Mouse (Mus musculus) forebrain, embryonic 11.5 days (tissue): ENCODE results near the gene Anks3. TPM values are rescaled to one million over a fixed set of nuclear protein-coding genes. Genes with fewer than 3 reads are reported as not detected.

Experiments used
- ATAC-seq: fragments of 200-750 bp; cut with Nextera tagmentation; replicated peaks from 2 replicates; pipeline ENCODE4 v1.8.0; 2017; ENCODE audit warnings: moderate TSS enrichment; ENCODE audit not compliant: low FRiP score
- DNase-seq: peaks from one replicate; pipeline ENCODE4 v3.0.0-alpha.2; 2017; ENCODE audit warnings: low spot score
- H3K27ac ChIP-seq: fragments of 300-500 bp; sonication (generic); 2 replicates; pipeline ENCODE4 v1.5.1; 2014; ENCODE audit warnings: low read depth, low read length
- H3K27me3 ChIP-seq: fragments of 300-500 bp; sonication (generic); 2 replicates; pipeline ENCODE4 v1.6.1; 2014; ENCODE audit warnings: mild to moderate bottlenecking, low read length, mixed read lengths; ENCODE audit not compliant: control insufficient read depth, insufficient read depth
- H3K36me3 ChIP-seq: fragments of 300-500 bp; sonication (generic); 2 replicates; pipeline ENCODE4 v1.6.1; 2014; ENCODE audit warnings: mild to moderate bottlenecking, low read length, moderate library complexity, mixed read lengths; ENCODE audit not compliant: control insufficient read depth, insufficient read depth
- H3K4me1 ChIP-seq: fragments of 300-500 bp; sonication (generic); replicated peaks from 2 replicates; pipeline ENCODE4 v1.6.1; 2014; ENCODE audit warnings: low read length, mixed read lengths; ENCODE audit not compliant: control insufficient read depth, insufficient read depth
- H3K4me2 ChIP-seq: fragments of 300-500 bp; sonication (generic); 2 replicates; pipeline ENCODE4 v1.6.1; 2014; ENCODE audit warnings: low read depth, mild to moderate bottlenecking, low read length, moderate library complexity, mixed read lengths; ENCODE audit not compliant: severe bottlenecking
- H3K4me3 ChIP-seq: fragments of 300-500 bp; sonication (generic); 2 replicates; pipeline ENCODE4 v1.5.1; 2014; ENCODE audit warnings: low read depth, low read length
- H3K9ac ChIP-seq: fragments of 300-500 bp; sonication (generic); 2 replicates; pipeline ENCODE4 v1.6.1; 2014; ENCODE audit warnings: low read length
- H3K9me3 ChIP-seq: fragments of 300-500 bp; sonication (generic); 2 replicates; pipeline ENCODE4 v1.6.1; 2016; ENCODE audit warnings: low read length, mixed read lengths; ENCODE audit not compliant: control insufficient read depth
- WGBS: fragments of 180-500 bp; shearing (Covaris S2); extraction: QIAGEN DNeasy Blood & Tissue Kit; methylation state at CpG from one replicate; pipeline ENCODE4 v1.1.7; 2014; 5-methylcytosine and 5-hydroxymethylcytosine counted together
- polyA plus RNA-seq: library from polyadenylated mRNA; unstranded; fragments of >200 nt; fragmentation: Nextera tagmentation; extraction: Ambion mirVana; gene quantifications from 2 replicates; pipeline ENCODE4 v1.2.1, GENCODE M21; 2014

Anks3 gene
- polyA plus RNA-seq, 1 experiment from 2014 or later: 50.4 TPM

DNA sequence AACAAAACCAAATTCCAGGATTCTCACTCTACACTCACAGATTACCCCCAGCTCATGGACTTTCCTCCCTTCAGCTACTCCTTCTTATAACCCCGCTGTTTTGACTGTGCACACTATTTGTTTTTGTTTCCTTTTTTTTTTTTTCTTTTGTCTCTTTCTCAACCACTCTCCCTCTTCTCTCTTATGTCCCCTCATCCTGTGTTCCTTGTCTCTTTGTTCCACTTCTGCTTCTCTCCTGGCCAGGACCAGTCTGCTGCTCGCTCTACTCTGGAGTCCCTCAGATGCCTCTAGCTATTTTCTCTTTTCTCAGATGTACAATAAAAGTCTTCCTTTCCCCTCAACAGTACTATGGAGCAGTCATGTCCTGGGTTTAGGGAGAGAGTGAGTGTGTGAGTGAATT, 61.6 kb downstream of the Anks3 start:
- ATAC-seq (no peak), DNase-seq (no peak)
- Histone ChIP-seq H3K27me3 (no peaks in the 10 kb centered on the region), H3K27ac (no peak overlapping the region), H3K36me3 (no peaks in the 10 kb centered on the region), H3K9me3 (no peaks in the 10 kb centered on the region), H3K4me3 (no peak overlapping the region), H3K4me1 (no peaks in the 10 kb centered on the region), H3K4me2 (no peak overlapping the region), H3K9ac (no peak overlapping the region)
- WGBS: 84% methylated on average over 2 of the region's 2 CpGs

DNA sequence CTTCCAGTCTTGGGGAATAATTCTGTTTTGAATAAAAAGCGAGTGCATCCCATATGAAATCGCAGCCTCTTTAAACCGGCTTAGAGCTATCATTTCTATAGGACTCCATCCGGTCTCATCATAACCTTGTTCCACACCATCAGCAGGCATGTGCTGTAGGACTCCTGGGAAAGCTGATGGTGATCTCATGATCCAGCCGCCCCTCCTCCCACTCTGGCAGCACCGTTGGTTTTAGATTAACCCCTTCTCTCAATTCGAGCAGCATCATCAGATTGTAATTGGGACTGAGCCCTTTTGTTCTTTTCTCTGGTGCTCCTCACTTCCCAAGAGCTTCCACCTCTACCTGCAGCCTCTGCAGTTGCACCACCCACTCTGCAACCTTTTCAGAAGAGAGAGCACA, 62.8 kb downstream of the Anks3 start:
- H3K4me2 ChIP-seq: no peak overlapping the region
- DNase-seq (no peak), ATAC-seq (no peak)
- H3K36me3 ChIP-seq: no peaks in the 10 kb centered on the region
- no peaks in the 10 kb centered on the region for H3K9me3 ChIP-seq
- H3K27ac ChIP-seq: no peak overlapping the region
- WGBS: 69% methylated on average over 7 of the region's 7 CpGs
- no peak overlapping the region for H3K4me3 ChIP-seq
- H3K9ac ChIP-seq: no peak overlapping the region
- no peaks in the 10 kb centered on the region for H3K4me1 ChIP-seq
- H3K27me3 ChIP-seq: no peaks in the 10 kb centered on the region

DNA sequence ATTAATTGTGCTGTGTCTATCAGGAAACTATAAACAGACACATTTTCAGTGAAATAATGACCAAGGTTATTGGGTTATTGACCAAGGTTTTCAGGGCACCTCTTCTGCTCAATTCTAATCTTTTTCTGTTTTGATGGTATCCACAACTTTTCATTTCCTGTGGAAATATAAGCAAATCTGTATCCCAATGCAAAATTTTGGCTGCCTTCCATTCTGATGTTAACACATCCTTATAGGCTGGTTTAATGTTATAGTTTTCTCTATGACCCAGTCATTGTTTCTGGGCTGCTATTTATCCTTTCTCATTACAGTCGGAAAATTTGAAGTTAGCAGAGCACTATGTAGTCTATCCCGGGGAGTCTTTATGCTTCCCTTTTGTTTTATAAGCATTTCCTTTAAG, 64.3 kb downstream of the Anks3 start:
- Histone ChIP-seq H3K9me3 (no peaks in the 10 kb centered on the region), H3K27me3 (no peaks in the 10 kb centered on the region), H3K4me3 (no peak overlapping the region), H3K27ac (no peak overlapping the region), H3K9ac (no peak overlapping the region), H3K4me2 (no peak overlapping the region), H3K4me1 (no peaks in the 10 kb centered on the region), H3K36me3 (no peaks in the 10 kb centered on the region)
- no peak for DNase-seq
- ATAC-seq: no peak
- 86% methylated on average over 2 of the region's 2 CpGs for WGBS

DNA sequence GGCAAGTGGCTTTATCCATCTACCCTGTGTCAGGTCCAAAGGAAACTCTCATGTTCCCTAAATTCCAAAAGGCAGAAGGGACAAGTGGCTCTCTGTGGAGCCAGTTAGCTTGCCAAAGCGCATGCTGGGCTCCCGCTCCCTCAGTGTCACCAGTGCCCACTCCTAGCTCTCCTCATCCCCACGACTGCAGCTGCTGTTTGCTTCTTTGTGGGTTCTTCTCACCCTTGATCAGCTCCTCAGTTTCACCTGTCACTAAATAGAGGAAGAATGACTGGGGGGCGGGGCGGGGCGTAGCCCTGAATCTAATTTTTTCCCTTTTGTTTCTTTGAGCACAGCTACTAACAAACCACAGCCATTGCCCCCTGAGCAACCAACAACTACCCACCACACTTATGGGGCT, 65.1 kb downstream of the Anks3 start:
- no peak for DNase-seq
- ATAC-seq: no peak
- 82% methylated on average over 6 of the region's 6 CpGs for whole genome bisulfite sequencing

DNA sequence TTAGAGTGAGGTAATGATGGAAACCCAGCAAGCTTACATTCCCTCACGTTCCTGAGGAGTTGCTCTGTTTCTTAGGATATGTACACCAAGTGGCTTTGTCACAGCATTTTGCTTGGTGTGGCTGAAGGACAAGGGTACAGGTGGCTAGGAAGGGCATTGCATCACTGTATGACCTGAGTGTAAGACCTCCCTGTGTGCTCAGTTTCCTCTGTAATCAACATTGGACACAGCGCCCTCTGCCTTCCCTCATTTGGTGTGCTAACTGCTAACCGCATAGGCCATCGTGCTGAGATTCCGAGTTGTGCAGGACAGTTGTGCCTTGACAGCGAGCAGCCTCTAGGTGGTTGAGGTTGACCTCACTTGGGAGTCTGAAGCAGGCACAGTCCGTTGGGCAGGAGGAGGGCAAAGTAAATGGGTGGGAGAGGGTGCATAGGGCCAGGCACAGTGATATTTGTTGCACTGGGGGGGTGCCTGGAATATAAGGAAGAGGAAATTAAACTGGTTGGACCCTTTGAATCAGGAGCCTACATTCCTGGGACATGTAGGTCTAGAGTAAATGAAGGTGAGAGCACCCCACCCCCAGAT, 66.8 kb downstream of the Anks3 start:
- Histone ChIP-seq H3K27ac (no peak overlapping the region), H3K9me3 (no peaks in the 10 kb centered on the region), H3K36me3 (no peaks in the 10 kb centered on the region), H3K27me3 (no peaks in the 10 kb centered on the region), H3K9ac (no peak overlapping the region), H3K4me2 (no peak overlapping the region), H3K4me1 (no peaks in the 10 kb centered on the region), H3K4me3 (no peak overlapping the region)
- DNase-seq: no peak
- WGBS: 54% methylated on average over 7 of the region's 7 CpGs
- no peak for ATAC-seq

More for the DNA sequence above, 65.1 kb downstream of the Anks3 start:
- H3K27me3 ChIP-seq: no peaks in the 10 kb centered on the region
- H3K9me3 ChIP-seq: no peaks in the 10 kb centered on the region
- H3K36me3 ChIP-seq: no peaks in the 10 kb centered on the region
- H3K4me2 ChIP-seq: no peak overlapping the region
- no peak overlapping the region for H3K9ac ChIP-seq
- no peak overlapping the region for H3K4me3 ChIP-seq
- H3K4me1 ChIP-seq: no peaks in the 10 kb centered on the region
- H3K27ac ChIP-seq: no peak overlapping the region

DNA sequence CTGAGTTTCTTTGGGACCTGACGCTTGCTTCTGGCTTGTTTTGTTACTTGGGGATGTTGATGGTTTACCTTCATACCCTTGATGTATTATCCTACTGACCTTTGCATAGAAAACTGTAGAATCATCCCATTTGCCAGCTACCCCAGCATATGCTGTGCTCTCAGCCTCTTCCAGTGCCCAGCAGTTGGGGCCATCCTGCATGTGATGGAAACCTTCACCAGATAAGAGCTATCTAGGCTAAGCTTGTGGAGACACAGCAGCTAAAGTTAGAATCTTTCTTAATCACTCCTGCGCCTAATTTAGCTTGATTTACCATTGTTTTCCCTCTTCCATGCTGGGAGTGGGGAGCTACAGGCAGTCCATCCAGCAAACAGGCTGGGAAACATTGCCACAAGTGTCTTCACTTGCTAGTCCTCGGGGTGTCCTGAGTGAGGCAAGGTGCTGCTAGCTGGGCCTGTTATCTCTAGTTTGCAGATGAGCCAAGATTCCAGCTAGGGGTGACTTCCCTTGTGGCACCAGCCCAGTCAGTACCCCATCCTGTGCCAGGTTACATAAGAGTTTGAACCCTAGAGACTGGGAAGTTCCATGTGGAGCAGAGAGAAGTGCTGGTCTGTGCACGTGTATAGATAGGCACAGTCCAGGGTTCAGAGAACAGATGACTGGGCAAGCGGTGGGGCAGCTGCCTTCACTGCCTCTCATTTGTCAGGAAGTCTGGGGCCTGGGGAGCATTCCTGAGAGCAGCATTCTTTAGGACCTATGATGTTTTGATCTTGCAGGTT, 67.6 kb downstream of the Anks3 start:
- WGBS: 82% methylated on average over 5 of the region's 5 CpGs
- H3K4me2 ChIP-seq: no peak overlapping the region
- no peaks in the 10 kb centered on the region for H3K4me1 ChIP-seq
- no peak overlapping the region for H3K4me3 ChIP-seq
- no peak for ATAC-seq
- H3K9me3 ChIP-seq: no peaks in the 10 kb centered on the region
- H3K36me3 ChIP-seq: no peaks in the 10 kb centered on the region
- no peaks in the 10 kb centered on the region for H3K27me3 ChIP-seq
- no peak overlapping the region for H3K9ac ChIP-seq
- DNase-seq: no peak
- no peak overlapping the region for H3K27ac ChIP-seq

DNA sequence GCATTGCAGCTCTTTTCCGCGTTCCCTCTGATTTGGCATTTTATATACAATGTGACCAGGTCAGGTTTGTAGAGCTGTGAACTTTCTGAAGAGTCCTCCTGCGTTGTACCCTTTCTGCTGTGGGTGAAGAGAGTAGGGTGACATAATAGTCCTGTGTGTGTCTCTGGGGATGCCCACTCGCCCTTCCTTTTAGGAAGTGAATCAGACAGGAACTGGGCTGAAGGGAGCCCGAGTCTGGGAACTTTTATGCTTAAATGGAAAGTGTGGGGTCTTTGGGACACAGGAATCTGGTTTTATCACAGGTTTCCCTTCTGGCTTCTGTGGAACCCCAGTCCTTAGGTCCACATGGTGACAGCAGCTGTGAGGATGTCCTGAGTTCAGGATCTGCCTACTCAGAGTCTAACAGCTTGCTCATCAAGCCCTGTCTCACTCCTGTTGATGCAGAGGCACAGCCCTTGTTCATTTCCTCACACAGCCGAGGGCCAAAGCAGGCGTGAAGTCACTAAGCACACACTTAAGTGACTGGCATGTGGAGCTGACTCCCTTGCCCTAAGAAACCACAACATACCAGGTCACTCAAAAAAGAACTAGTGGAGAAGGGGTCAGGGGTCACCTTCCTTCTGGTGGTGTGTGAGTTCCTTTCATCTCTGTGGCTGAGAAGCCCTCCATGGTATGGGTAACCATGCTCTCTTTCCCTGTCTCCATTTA, 69.7 kb downstream of the Anks3 start:
- Histone ChIP-seq H3K9ac (no peak overlapping the region), H3K4me2 (no peak overlapping the region), H3K36me3 (no peaks in the 10 kb centered on the region), H3K4me3 (no peak overlapping the region), H3K4me1 (no peaks in the 10 kb centered on the region), H3K27ac (no peak overlapping the region), H3K27me3 (no peaks in the 10 kb centered on the region), H3K9me3 (no peaks in the 10 kb centered on the region)
- WGBS: 83% methylated on average over 7 of the region's 7 CpGs
- ATAC-seq (no peak), DNase-seq (no peak)

DNA sequence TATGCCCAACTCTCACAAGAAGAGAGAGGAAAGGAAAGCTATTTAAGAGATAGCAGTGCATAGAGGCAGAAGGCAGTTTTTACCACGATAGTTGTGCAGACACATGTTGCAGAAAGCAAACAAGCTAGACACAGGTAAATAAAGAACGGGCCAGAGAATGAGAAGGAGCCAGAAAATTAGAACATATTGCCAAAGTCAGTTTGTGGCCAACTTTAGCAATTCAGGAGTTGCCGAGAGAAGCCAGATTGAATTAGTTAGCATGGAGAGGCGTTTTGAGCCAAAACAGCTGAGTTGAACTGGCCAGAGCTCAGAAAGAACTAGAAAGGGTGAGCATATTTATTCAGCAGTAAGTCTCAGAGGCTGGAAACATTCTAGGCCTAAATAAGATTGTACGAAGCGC, 71.8 kb downstream of the Anks3 start:
- H3K36me3 ChIP-seq: no peaks in the 10 kb centered on the region
- H3K9ac ChIP-seq: no peak overlapping the region
- no peak overlapping the region for H3K27ac ChIP-seq
- no peak overlapping the region for H3K4me3 ChIP-seq
- no peaks in the 10 kb centered on the region for H3K9me3 ChIP-seq
- no peaks in the 10 kb centered on the region for H3K27me3 ChIP-seq
- H3K4me1 ChIP-seq: peaks cover 6% of the 10 kb centered on the region; the same call in 1 of the 2 replicates
- WGBS: 91% methylated on average over 6 of the region's 6 CpGs
- ATAC-seq (no peak), DNase-seq (no peak)
- no peak overlapping the region for H3K4me2 ChIP-seq
